Mouse (Mus musculus): ENCODE measurements around the gene Scrn1.

Gene Scrn1

DNA sequence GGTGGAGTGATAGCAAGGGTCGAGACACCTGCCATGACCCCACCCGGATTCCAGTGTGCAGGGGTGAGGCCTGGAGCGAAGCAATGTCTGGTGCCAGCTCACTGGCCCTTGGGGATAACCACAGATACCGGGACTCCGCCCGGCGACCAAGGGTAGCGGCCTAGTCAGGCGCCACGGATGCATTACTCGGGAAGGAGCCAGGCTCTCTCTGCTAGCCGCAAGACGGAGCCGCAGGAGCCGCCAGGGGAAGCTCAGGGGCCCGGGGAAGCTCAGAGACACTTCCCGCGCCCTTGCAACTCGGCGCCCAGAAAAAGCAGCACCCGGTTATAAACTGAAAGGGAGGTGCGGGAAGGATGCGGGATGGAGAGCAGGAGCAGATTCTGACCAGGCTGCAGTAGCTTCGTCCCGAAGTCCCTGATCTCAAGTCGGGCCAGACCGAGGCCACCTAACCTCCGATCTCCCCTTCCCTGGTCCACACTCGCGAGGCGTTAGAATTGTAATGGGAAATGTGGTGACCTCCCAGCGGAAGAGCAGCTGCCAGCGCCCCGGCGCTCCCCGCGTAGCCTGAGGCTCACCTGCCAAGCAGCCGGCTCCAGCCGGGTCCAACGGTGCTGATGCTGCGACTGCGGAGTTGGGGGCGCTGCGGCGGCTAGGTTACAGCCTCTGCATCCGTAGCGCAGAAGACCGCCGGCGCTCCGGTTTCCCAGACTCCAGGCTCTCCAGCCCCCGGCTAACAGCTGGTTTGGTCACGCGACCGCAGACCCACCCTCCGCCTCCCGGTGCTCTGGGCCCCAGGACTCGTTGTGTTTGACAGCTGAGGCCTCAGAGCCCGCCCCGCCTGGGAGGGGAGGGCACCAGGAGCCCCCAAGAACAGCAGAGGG is at the start of gene Scrn1:
TSS of gene Scrn1 (minus strand) at position 825 of the 881 bp plus-strand sequence.
- peak; percentile 43 for DNase-seq (ENCODE audit: low read depth, low spot score)

GRCm38 (mm10) chr6:54606241-54606640 is 40.0 kb upstream of the Scrn1 start:
- DNase-seq (ENCODE audit: low read depth, low spot score): no peak

- DNase-seq (ENCODE audit: low read depth, low spot score): no peak
These were observed 37.9 kb upstream of the Scrn1 start for GRCm38 (mm10) chr6:54604001-54604715.

GRCm38 (mm10) chr6:54602891-54603290 is 36.6 kb upstream of the Scrn1 start:
- no peak for DNase-seq (ENCODE audit: low read depth, low spot score)

- no peak for DNase-seq (ENCODE audit: low read depth, low spot score)
These were observed 34.5 kb upstream of the Scrn1 start for GRCm38 (mm10) chr6:54600681-54601347.

DNA sequence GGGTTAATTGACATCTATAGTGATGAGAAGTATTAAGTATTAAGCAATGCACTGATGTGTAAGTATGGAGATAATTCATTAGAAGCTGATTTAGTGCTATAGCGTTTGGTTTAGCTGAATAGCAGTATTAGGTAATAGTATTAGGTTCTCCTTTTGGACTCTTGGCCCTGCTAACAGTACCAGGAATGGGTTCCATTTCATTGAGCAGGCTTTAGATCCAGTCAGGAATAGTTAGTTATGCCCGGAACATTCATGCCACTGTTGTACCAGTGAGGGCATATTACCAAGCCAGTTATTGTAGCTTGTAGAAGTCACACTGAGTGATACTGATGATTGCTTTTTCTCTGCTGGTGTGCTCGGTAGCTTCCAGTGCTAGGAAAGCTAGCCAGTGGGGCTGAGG is 31.4 kb upstream of the Scrn1 start:
- DNase-seq (ENCODE audit: low read depth, low spot score): no peak

DNA sequence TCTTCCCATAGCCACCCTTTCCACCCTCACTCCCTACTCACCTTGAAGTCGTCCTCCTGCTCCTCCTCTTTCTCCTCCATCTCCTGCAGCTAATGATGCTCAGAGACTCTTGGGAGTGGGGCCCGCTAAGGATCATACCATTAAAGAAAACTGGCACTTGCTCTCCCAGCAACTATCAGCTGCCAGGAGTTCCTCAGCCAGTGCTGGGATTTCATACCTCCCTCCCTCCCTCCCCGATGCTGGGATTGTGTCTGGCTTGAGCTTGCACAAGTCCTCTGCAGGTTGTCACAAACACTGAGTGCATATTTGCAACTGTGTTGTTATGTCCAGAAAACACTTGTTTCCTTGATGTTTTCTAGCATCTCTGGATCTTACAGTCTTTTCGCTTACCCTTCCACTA is 30.9 kb upstream of the Scrn1 start, which contains the start of gene Fkbp14:
TSS of gene Fkbp14 (minus strand) at position 101 of the 400 bp plus-strand sequence.
- no peak for DNase-seq (ENCODE audit: low read depth, low spot score)

- DNase-seq (ENCODE audit: low read depth, low spot score): no peak
These were observed 29.1 kb upstream of the Scrn1 start for GRCm38 (mm10) chr6:54595330-54595878.

DNA sequence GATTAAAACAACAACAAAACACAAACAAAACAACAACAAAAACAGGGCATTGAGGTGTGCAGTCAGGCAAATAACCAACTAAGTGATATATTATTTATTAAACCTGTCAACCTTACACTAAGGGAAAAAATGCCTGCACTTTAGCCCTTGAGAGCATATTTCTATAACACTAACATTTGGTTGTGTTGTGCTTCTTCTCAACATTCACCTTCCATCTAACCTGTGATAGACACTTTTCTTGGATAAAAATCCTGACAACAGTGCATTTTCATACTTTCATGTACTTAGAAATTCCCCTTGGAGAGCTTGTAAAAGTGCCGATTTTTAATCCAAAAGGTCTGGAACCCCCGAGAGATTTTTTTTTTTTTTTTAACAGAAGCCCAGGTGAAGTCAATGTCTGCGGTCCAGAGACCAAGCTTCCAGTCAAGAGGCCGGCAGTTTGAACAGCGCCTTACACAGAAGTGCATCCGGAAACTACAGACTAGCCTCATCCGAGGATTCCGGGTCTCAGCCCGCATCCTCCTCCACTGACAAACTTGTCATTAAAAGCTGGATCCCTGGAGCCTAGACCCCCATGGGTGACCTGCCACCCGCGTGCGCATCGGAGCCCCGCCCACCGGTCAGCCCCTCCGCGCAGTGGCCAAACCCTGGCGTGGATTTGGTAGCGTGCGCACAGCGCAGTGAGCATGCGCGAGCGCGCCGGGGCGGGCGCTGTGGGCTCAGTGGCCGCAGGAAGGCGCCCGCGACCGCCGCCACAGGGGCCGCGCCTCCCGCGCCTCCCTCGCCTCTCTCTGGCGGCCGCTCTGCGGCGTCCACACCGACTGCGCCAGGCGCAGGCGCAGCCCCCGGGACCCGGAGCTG is 28.4 kb upstream of the Scrn1 start, which contains the start of gene Plekha8:
TSS of gene Plekha8 (plus strand) at position 643 of the 861 bp plus-strand sequence.
- peak; percentile 65 for DNase-seq (ENCODE audit: low read depth, low spot score)

DNA sequence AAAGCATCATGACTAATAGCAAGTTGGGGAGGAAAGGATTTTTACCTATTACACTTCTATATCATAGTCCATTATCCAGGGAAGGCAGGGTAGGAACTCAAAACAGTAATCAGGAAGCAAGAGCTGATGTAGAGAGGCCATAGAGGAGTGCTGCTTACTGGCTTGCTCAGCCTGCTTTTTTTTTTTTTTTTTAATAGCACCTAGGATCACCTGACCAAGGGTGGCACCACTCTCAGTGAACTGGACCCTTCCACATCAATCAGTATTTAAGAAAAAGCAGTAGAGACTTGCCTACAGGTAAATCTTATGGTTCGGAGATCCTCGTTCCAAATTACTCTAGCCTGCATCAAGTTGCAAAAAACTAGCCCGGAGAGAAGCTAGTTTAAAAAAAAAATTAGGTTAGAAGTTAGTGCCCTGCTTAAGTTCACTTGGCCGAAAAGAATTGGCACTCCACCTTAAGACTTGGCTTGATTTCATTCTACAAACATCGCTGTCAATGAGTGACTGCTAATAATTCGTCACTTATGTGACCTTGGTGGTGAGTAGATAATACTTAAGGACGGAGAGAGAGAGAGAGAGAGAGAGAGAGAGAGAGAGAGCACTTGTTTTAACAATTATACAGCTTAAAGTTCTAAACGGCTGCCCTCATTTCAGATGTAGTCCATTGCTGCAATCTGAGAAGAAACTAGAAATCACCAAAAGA is 27.6 kb upstream of the Scrn1 start:
- no peak for DNase-seq (ENCODE audit: low read depth, low spot score)

DNA sequence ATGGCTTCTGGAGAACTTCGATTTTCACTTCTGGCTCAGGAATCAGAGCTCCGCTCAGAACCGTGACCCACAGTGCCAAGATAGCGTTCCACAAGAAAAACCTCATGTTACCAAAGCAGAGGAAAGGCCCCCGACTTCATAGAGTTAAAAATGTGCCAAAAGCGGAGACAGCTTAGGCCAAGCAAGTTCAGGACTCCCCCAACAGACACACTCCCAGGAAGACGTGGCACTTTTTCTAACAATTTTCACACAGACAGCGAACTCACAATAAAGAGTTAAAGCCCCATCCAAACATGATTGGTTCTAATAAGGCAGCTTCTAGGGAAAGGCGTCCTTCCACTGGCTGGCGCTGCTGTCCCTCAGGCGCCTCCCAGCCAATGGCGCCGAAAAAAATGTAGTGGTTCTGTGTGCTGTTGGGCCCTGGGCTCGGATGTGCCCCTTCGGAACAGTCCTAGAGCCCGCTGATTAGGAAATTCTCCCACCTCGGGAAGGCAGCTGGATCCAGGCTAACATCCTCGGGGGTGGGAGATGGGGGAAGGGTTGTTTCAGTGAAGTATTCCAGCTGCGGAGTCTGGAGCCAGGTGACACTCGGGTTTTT is 26.7 kb upstream of the Scrn1 start:
- DNase-seq (ENCODE audit: low read depth, low spot score): peak; percentile 56

DNA sequence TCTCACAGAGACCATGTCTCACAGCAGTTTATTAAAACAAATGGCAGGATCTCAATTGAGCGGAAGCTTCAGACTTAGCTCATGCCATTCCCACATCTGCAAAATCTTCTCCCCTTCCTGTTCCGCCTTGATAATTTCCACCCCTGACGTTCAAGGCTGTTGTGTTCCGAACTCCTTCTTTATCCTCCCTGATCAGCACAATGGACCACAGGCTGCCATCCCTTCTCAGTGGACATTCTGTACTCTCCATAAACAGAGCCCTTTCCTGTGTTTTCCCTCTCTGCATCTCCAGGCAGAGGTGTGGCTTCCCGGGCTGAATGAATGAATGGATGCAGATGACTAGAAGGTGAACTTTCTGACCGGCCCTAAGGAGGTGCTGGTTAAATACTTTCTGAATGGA is 25.5 kb upstream of the Scrn1 start:
- no peak for DNase-seq (ENCODE audit: low read depth, low spot score)

DNA sequence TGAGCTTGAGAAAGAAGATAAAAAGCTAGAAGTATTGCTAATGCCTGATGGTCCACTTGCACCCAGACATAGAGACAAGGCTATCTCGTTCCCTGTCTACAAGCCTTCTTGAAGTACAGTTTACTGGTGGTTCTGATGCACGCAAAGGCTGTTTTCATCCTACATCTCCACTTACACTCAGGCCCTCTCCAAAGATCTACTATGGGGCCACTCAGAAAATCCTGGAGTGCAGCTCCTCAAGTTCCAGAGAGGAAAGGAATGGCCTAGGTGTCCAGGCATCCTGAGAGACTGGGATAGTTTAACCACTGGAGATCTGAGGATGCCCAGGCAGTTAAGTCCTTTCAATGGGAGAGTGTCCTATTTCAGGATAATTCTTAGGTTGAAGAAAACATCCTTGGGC is 24.4 kb upstream of the Scrn1 start:
- no peak for DNase-seq (ENCODE audit: low read depth, low spot score)

DNA sequence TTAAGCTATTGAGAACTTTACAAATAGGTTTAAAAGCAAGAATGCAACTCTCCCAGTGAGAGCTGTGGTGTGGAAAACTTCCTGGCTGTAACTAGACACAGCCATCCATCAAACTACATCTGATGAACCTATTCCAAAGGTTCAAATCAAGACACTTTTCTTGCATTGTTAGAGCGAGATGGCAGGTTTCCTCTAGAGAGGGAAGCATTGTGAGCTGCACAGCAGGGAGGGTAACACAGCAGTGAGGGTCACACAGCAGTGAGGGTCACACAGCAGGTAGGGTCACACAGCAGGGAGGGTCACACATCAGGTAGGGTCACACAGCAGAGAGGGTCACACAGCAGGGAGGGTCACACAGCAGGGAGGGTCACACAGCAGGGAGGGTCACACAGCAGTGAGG is 21.9 kb upstream of the Scrn1 start:
- no peak for DNase-seq (ENCODE audit: low read depth, low spot score)

DNA sequence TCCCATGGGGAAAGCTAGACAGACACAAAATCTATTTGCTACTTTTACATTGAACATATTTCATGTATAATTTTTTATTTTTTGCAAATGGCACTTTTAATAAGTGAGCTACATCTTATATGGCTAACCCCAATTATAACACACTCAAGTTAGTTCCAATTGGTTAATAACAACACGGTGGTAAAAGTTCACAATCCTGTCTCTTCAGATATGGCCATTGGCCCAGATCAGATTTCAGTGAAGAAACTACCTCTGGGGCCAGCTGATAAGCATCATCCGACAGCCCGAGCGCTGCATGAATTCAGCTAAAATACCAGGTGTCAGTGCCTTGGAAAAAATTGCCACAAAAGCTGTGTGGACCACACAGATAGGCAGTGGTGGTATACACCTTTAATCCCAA is 21.4 kb upstream of the Scrn1 start:
- no peak for DNase-seq (ENCODE audit: low read depth, low spot score)

GRCm38 (mm10) chr6:54586911-54587310 is 20.6 kb upstream of the Scrn1 start:
- DNase-seq (ENCODE audit: low read depth, low spot score): no peak

- no peak for DNase-seq (ENCODE audit: low read depth, low spot score)
These were observed 19.9 kb upstream of the Scrn1 start for GRCm38 (mm10) chr6:54586175-54586574.

DNA sequence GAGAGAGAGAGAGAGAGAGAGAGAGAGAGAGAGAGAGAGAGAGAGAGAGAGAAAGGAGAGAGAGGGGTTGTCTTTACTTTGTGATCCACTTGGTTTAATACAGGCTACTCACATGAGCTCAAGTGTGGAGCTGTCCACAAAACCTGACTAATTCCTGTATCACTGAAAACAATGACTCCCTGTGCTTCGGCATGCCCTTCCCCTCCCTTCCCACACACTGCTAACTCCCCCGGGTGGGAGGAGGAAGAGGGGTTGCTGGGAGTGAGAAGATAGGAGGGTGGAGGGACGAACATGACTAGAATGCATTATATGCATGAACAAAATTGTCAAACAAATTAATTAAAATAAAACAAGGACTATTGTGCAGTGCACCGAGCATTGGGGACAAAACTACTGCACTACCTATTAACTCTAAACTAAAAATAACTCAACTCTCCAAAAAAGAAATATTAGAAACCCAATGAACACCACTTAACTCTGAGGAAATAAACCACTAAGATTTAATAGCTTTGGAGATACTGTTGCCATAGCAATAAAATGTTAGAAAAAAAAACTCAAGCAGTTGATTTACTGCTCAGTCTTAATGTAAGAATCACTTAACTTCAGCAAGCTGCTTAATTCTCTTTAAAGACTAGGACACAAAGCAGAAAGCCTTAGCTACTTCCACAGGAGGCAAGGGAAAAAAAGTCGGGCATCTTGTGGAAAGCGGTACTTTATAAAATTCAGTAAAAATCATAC is 7.1 kb upstream of the Scrn1 start:
- no peak for DNase-seq (ENCODE audit: low read depth, low spot score)

DNA sequence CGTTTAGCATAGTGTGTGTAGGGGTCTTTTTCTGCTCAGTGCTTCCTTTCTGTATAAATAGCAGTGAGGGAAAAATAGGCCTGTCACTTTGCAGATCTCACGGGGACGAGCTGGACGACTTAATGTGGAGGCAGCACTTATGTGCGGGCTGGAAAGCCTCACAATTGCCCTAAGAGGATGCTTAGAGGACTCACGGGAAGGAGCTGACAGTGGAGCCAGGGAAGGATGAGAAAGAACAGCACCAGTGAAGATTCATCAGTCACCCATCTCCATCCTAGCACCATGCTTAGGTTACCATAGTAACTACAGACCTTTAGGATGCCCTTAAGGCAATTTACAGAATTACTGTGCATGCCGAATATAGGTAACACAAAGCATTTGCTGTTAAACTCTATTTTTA is 3.5 kb upstream of the Scrn1 start:
- DNase-seq (ENCODE audit: low read depth, low spot score): no peak

All from WW6 (cell line).